Mouse (Mus musculus) ovary, postnatal 36 days (tissue): ENCODE data around the gene Gns.

Experiments
- DNase-seq: peaks from one replicate; pipeline ENCODE4 v3.0.0; 2022; ENCODE audit warnings: low spot score, mixed read lengths

Gns gene

DNA sequence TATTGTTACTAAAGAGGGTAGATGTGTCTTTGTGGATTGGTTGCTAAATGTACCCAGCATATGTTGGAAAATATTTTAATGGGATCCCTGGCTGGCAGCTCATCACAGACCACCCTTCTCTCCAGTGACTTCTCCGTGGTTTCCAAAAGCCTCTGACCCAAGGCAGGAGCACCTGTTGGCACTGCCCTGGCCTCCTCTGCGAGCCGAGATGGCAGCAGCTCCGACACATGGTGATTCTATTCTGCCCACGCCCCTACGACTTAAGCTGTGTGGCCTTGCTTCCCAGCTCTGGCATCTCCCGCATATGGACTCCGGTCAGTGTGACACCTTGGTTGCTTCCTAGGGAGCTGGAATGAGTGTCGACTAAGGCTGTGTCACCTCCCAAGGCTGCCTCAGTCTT lies 38.2 kb downstream of the Gns start:
- no peak for DNase-seq

- DNase-seq = no peak
Measured at GRCm38 (mm10) chr10:121403946-121404345, 39.1 kb downstream of the Gns start.

DNA sequence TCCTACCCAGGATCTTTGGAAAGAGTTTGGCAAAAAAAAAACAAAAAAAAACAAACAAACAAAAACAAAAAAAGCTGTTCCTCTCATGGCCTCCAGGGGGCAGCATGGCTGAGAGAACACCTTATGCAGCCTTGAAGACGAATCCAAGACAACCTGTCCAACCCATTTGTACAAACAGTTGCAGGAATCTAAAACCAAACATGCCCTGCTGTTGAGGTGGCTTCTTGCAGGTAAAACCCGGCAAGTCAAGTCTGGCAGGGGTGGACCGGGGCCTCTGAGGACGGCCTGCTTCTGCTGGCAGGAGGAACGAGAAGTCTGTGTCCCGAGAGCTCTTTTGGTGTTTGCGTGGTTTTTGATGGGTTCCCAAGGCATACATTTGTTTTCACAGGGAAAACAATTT lies 44.8 kb downstream of the Gns start:
- no peak for DNase-seq

GRCm38 (mm10) chr10:121411721-121412455 lies 47.0 kb downstream of the Gns start:
- no peak for DNase-seq

GRCm38 (mm10) chr10:121412824-121413223 lies 47.9 kb downstream of the Gns start:
- no peak for DNase-seq

GRCm38 (mm10) chr10:121414127-121414526 lies 49.2 kb downstream of the Gns start:
- DNase-seq = no peak

DNA sequence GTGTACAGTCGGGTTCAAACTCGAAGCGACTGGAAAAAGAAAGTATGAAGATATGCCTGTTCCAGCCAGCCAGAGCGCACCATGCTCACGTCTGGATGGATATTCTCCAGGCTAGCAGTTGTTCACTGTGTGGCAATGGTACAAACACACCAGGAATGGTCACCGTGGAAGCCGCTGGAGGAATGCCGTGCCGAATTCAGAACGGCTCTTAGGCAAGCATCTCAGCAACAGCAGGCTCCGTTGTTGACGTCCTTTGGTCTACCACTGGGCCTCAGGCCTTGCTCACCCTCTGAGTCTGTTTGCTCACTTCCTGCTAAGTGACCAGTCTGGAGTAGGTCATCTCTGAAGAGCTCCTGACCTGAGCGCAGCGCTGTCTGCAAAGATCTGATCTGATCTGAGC lies 53.9 kb downstream of the Gns start:
- no peak for DNase-seq

GRCm38 (mm10) chr10:121419640-121420470 lies 55.0 kb downstream of the Gns start:
- no peak for DNase-seq

GRCm38 (mm10) chr10:121421023-121421422 lies 56.1 kb downstream of the Gns start:
- no peak for DNase-seq

DNA sequence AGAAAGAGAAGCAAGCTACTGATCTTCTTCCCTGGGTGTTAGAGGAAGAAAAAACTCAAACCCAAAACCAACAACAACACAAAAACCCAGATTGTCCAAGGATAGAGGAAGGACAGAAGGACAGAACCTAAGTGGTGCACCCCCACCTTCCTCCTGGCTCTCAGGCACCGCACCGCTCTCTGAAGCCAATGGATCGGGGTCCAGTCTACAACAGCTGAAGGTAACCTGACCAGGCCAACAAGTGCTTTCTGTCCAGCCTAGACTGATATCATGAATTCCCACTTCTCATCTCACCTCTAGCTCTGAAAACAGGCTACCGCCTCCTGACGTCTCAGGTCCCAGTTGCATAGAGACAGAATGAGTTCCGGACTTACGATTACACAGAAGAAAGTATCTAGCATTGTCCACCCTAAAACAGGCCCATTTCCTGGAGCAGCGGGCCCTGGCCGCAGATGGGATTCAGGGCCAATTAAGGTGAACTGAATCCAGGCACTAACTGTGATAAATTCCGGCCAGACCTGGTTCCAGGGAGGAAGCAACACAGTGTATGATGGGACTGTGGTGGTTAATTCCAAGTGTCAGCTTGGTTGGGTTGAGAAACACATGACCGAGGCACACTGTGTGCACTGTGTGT lies 56.9 kb downstream of the Gns start:
- no peak for DNase-seq

DNA sequence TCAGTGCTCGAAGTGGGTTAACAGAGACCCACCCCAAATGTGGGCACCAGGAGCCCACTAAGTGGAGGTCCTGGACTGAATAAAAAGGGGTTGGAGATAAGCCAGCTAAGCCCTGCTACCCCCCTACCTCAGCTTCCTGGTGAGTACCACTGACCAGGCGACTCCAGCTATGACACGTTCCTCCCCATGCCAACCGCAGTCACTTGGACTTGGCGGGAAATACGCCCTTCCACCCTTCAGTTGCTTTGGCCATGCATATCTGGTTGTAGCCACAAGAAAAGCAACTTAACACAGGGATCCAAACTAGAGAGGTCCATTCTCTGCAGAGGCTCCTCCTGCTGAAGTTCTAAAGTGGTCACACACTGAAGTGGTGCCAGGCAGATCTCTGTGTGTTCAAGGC lies 57.4 kb downstream of the Gns start:
- no peak for DNase-seq

DNA sequence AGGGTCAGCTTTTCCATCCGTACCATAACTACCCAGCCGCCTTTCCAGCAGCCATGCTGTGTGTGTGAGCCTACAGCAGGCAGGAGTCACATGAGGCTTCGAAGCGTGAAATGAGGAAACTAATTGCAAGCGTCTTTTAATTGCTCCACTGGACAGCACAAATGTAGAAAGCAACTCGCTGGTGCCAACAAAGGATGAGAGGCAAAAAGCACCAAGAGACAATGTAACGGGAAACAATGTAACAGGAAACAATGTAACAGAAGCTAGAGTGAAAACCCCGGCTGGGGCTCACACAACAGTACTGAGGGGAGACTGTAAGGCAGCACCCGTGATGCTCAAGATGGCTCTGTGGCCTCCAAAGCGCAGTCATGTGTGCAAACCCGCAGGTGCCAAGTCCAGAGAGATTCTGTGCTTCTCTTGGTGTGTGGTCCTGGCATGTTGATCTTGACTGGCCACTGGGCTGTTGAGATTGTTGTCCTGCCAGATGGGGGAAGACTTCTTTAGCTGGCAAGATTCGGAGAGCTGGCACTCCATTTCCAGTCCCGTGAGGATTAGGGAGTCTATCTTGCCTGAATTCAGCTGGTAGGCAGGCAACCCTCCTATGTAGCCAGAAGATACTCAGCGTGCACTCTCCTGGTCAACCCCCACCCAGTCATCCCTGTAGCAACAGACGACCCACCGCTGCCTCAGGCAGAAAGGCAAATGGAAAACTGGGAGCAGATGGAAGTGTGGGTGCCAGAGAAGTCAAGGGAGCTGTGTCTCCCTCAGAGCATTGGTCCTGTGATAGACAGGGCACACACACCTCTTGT lies 58.9 kb downstream of the Gns start:
- no peak for DNase-seq

GRCm38 (mm10) chr10:121424455-121424854 lies 59.6 kb downstream of the Gns start:
- DNase-seq = no peak

DNA sequence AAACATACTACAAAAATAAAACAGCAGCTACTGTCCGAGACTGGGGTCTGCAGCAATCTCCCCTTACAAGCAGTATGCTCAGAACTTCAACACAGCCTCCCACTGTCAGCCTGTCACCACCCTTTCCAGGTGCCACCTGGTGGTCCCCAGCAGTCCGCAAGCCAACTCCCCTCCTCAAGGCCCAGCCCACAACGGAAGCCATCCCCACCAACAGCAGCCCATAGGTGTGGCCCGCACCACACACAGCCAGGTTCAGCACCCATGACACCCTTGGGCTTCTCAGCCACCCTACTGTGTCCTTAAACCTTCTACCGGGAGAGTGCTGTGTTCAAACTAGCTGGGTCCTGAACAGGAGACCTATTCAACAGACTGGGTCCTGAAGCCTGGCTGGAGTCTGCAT lies 60.2 kb downstream of the Gns start:
- no peak for DNase-seq

GRCm38 (mm10) chr10:121425506-121426025 lies 60.7 kb downstream of the Gns start:
- no peak for DNase-seq

DNA sequence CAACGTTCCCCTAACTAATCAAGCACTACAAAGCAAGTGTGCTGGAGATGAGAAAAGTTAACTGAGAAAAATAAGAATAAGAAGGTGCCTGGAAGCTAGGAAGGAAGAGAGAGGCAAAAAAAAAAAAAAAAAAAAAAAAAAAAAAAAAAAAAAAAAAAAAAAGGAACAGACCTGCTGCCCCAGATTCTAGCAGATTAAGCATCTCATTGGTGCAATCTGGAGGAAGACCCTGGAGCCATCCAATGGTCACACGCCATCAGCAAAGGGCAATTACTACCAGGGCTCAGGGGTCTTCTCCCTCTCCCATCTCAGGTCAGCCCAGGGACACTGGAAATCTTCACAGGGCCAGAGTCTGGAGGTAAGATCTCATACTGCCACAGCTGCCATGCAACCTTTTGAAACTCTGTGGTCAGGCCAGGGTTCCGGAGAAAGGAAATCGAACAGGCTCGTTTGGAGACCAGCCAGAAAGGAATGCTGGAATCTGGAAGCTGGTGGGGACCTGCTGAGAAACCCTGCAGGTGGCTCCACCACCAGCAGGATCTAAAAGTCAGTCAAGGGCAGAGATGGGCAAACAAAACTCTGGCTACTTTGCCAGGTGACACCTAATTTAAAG lies 61.7 kb downstream of the Gns start:
- no peak for DNase-seq

- DNase-seq = no peak
Measured at GRCm38 (mm10) chr10:121427136-121427535, 62.2 kb downstream of the Gns start.

GRCm38 (mm10) chr10:121428011-121428711 lies 63.3 kb downstream of the Gns start:
- DNase-seq = no peak

DNA sequence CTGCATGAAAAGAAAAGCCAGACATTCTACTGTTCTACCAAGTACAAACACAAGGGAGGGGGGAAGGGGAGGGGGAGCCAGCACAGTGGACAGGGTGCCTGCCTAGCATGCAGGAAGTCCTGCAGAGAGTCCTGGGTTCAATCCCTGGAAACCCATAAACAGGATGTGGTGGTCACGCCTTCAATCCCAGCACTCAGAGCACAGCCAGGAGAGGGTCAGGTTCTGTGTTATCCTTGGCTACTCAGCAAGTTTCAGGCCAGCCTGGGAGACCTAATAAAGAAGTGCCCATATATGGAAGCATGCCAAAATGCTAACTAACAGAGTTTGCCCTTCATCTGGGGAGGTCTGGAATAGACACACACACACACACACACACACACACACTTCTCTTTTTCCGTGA lies 64.2 kb downstream of the Gns start:
- no peak for DNase-seq

DNA sequence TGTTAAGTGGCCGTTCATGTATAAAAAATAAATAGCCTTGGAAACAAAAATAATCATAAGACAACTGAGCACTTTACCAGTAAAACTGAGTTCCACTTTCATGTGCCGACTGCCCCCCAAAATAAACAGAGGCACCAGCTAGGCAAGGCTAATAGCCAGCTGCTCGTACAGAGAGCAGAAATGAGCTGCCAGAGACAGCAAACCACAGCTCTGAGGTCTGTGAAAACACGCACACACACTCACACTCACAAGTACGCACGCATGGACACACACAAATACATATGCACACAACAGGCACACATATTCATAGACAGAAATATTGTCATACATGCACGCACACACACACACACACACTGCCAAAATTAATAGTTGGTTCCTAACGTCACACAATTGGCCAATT lies 64.7 kb downstream of the Gns start:
- no peak for DNase-seq
